Mouse (Mus musculus): ENCODE results near the gene Rabif.

DNA sequence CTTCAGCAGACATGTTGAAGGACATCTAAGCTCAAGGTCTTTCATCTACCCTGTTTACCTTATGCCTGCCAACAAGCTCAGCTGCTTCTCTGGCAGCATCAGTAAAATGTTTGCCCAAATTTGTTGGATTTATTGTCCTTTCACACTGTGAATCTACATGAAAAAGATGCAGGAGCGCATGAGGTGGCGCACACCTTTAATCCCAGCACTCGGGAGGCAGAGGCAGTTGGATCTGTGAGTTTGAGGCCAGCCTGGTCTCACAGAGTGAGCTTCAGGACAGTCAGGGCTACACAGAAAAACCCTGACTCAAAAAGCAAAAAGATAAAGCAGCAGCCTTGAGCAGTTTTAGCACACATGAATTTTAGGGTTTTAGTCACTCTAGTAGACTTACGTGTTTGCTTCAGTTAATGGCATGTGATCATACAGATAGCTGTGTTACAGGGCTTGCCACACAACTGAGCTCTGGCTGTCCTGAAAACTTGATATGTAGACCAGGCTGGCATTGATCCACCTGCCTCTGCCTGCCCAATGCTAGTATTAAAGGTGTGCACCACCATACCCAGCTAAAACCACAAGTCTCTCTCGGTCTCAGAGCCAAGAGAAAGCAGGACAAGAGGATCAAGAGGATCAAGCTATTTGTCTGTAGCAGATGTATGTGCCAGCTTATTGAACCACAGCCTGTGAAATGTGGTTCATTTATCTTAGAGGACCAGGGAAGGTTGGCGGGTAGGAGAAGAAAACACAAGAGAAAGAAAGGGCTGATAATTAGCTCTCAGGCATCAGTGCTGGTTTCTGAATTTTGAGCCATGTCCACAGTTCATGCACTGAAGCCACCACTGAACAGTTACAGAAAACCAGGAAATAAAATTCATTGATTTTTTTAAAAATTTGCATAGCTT is 3.3 kb upstream of the Rabif start:
- TF ChIP-seq POLR2A (IDR thresholded peaks at IDR 0.05; ENCODE audit: insufficient read depth, low read length) (no peak), CTCF (IDR thresholded peaks at IDR 0.05; ENCODE audit: low read depth, low read length) (no peak)

All from ES-Bruce4 (cell line).